Mouse (Mus musculus) testis, adult 10 weeks (tissue): ENCODE measurements around the gene Nit1. TPM values are rescaled to one million over a fixed set of nuclear protein-coding genes. Genes with fewer than 3 reads are reported as not detected.

ENCODE experiments used
- polyA plus RNA-seq: library from polyadenylated mRNA; stranded (reverse); fragments of 350-450 nt; fragmentation: Illumina TruSeq; extraction: RNeasy Lipid Tissue Mini Kit (QIAGEN cat#74804); gene quantifications from one replicate; pipeline ENCODE4 v1.2.3, GENCODE M21; 2014; ENCODE audit warnings: low read depth, low replicate concordance

The Nit1 gene
- polyA plus RNA-seq, result 30.3 TPM

DNA sequence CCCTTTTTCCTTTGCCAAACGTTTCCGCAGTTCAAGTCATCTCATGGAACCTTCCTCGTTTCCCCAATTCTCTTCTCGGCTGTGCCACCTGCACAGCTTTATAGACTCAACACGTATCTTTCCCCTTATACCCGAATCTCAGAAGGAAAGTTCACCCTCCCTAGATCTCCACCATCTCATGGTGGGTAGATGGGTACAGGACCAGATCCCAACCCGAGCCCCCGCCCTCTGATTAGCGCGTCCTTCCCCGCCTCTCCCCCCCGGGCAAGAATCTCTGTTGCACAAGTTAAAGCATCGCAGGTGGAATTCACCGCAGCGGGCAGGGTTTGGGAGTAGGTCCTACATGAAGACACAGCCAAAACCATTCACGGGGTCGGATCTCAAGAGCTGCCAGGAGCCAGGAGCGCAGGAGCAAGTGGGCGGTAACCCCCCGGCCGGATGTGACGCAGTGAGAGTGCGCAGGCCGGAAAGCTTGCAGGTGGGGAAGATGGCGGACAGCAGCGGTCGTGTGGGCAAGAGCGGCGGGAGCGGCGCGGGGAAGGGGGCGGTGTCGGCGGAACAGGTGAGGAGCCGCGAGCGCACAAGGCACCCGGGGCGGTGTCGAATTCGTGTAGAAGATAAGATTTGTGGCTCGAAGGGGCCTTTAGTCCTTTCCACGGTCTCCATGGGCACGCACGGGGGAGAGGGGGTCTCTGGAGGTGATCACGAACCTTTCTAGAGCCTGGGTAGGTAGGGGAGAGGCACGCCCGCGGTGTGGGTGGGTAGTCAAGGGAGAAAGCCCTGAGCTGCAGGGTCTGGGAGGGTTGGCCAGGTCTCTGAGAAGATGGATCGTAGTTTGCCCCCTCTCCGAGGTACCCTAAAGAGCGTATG lies at the start of gene Nit1, which contains the start of gene Pfdn2:
Nit1 (minus strand) TSS at position 422 of the 870 bp plus-strand sequence.
Pfdn2 (plus strand) TSS at position 446 of the 870 bp plus-strand sequence.

GRCm38 (mm10) chr1:171388376-171389102 lies 43.1 kb upstream of the Nit1 start, which contains the start of gene Arhgap30:
Gene Arhgap30, plus strand, starts transcription at chr1:171388954.

GRCm38 (mm10) chr1:171369845-171370556 lies 24.6 kb upstream of the Nit1 start, which contains the start of gene Nectin4:
Gene Nectin4, plus strand, starts transcription at chr1:171370099.

GRCm38 (mm10) chr1:171360656-171361055 lies 15.2 kb upstream of the Nit1 start, which contains the start of gene Klhdc9:
Gene Klhdc9, minus strand, starts transcription at chr1:171360798.

DNA sequence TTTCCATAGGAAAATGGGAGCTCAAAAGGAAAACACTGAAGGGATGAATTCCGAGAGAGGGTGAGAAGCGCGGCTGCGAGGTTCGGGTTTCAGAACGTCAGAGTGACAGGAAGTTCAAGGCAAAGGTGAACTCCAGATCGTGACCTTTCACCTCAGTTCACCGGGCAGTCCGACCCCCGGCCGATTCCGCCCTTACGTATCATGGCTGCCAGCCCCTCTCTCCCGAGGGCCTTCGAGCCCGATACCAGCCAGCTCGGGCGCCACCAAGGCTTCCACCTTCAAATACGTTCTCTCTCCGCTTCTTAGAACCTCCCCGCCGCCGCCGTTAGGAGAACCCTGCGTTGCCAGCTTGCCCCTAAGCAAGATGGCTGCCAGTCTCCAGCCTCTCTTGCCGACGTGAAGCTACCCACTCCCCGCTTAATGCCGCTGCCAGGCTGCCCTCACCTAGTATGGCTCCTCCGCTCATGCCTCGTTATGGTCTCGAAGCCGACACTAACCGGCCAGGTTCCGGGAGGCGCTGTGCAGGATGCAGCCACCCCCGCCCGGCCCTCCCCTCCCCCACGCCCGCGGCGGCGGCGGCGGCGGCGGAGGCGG lies 16.5 kb downstream of the Nit1 start, which contains the start of gene Dedd:
Dedd (plus strand) TSS at position 307 of the 594 bp plus-strand sequence.

GRCm38 (mm10) chr1:171294298-171295062 lies 51.0 kb downstream of the Nit1 start, which contains the start of gene Ufc1:
Gene Ufc1, minus strand, starts transcription at chr1:171295024.

Other genes starting within 250 kb of the Nit1 start
- 111 TPM for gene Cfap126, start 231.7 kb downstream of the Nit1 start, polyA plus RNA-seq
- gene Sdhc, start 195.0 kb downstream of the Nit1 start, polyA plus RNA-seq, result 19.0 TPM
- gene Mpz, start 194.9 kb downstream of the Nit1 start, polyA plus RNA-seq, result 0.17 TPM
- 3.0 TPM for gene Pcp4l1, start 149.4 kb downstream of the Nit1 start, polyA plus RNA-seq
- gene Nr1i3, start 131.7 kb downstream of the Nit1 start, polyA plus RNA-seq, result not detected
- gene Tomm40l, start 123.1 kb downstream of the Nit1 start, polyA plus RNA-seq, result 1.5 TPM
- 1.5 TPM for gene Apoa2, start 120.6 kb downstream of the Nit1 start, polyA plus RNA-seq
- 7.2 TPM for gene Fcer1g, start 111.3 kb downstream of the Nit1 start, polyA plus RNA-seq
- gene Adamts4, start 95.2 kb downstream of the Nit1 start, polyA plus RNA-seq, result 0.15 TPM
- gene Ndufs2, start 94.3 kb downstream of the Nit1 start, polyA plus RNA-seq, result 30.8 TPM
- 3.2 TPM for gene B4galt3, start 75.3 kb downstream of the Nit1 start, polyA plus RNA-seq
- 0.87 TPM for gene Ppox, start 64.5 kb downstream of the Nit1 start, polyA plus RNA-seq
- 16.5 TPM for gene Usp21, start 57.7 kb downstream of the Nit1 start, polyA plus RNA-seq
- 38.4 TPM for gene Ufc1, start 50.6 kb downstream of the Nit1 start, polyA plus RNA-seq
- gene Dedd, start 16.5 kb downstream of the Nit1 start, polyA plus RNA-seq, result 31.5 TPM
- gene Pfdn2, start within 50 bp of the Nit1 start, polyA plus RNA-seq, result 9.8 TPM
- gene Klhdc9, start 15.2 kb upstream of the Nit1 start, polyA plus RNA-seq, result 0.91 TPM
- gene Nectin4, start 24.5 kb upstream of the Nit1 start, polyA plus RNA-seq, result 0.74 TPM
- gene Arhgap30, start 43.3 kb upstream of the Nit1 start, polyA plus RNA-seq, result 10.2 TPM
- gene Usf1, start 65.7 kb upstream of the Nit1 start, polyA plus RNA-seq, result 1.4 TPM
- not detected for gene Tstd1, start 73.2 kb upstream of the Nit1 start, polyA plus RNA-seq
- 12.5 TPM for gene F11r, start 91.9 kb upstream of the Nit1 start, polyA plus RNA-seq
- 0.49 TPM for gene Alyref2, start 157.8 kb upstream of the Nit1 start, polyA plus RNA-seq
- not detected for gene Itln1, start 189.6 kb upstream of the Nit1 start, polyA plus RNA-seq
- gene Cd244a, start 213.5 kb upstream of the Nit1 start, polyA plus RNA-seq, result 0.52 TPM